Mouse (Mus musculus) forebrain, embryonic 16.5 days (tissue): Measurements from ENCODE around the gene Magix. TPM values are rescaled to one million over a fixed set of nuclear protein-coding genes. Genes with fewer than 3 reads are reported as not detected.
A peak's percentile ranks its signal among the peaks of the same experiment; 100 is the strongest.

Experiments used
- ATAC-seq: fragments of 200-750 bp; cut with Nextera tagmentation; 2 replicates; pipeline ENCODE4 v1.8.0; 2017; ENCODE audit warnings: mild to moderate bottlenecking, moderate library complexity
- H3K27ac ChIP-seq: fragments of 300-500 bp; sonication (generic); 2 replicates; pipeline ENCODE4 v1.5.1; 2014; ENCODE audit warnings: low read length, control low read depth
- H3K27me3 ChIP-seq: fragments of 300-500 bp; sonication (generic); replicated peaks from 2 replicates; pipeline ENCODE4 v1.6.1; 2014; ENCODE audit warnings: low read length; ENCODE audit not compliant: control insufficient read depth, insufficient read depth
- H3K36me3 ChIP-seq: fragments of 300-500 bp; sonication (generic); 2 replicates; pipeline ENCODE4 v1.6.1; 2014; ENCODE audit not compliant: control insufficient read depth, insufficient read depth
- H3K4me1 ChIP-seq: fragments of 300-500 bp; sonication (generic); replicated peaks from 2 replicates; pipeline ENCODE4 v1.6.1; 2014; ENCODE audit warnings: low read length; ENCODE audit not compliant: control insufficient read depth, insufficient read depth
- H3K4me2 ChIP-seq: fragments of 300-500 bp; sonication (generic); 2 replicates; pipeline ENCODE4 v1.6.1; 2014; ENCODE audit warnings: mild to moderate bottlenecking, low read length, control low read depth
- H3K4me3 ChIP-seq: fragments of 300-500 bp; sonication (generic); replicated peaks from 2 replicates; pipeline ENCODE4 v1.5.1; 2014; ENCODE audit warnings: mild to moderate bottlenecking, low read length, control low read depth
- H3K9ac ChIP-seq: fragments of 300-500 bp; sonication (generic); replicated peaks from 2 replicates; pipeline ENCODE4 v1.6.1; 2014; ENCODE audit warnings: low read depth, low read length, control low read depth
- H3K9me3 ChIP-seq: fragments of 300-500 bp; sonication (generic); 2 replicates; pipeline ENCODE4 v1.6.1; 2016; ENCODE audit warnings: low read length; ENCODE audit not compliant: control insufficient read depth
- WGBS: fragments of 180-500 bp; shearing (Covaris S2); extraction: QIAGEN DNeasy Blood & Tissue Kit; methylation state at CpG from one replicate; pipeline ENCODE4 v1.1.7; 2014; 5-methylcytosine and 5-hydroxymethylcytosine counted together
- polyA plus RNA-seq: library from polyadenylated mRNA; unstranded; fragments of >200 nt; fragmentation: Nextera tagmentation; extraction: Ambion mirVana; gene quantifications from 2 replicates; pipeline ENCODE4 v1.2.1, GENCODE M21; 2015

Gene Magix
- polyA plus RNA-seq, result 0.19 and 0.61 TPM in 2 replicates

- WGBS, result 61% methylated on average over 14 of the region's 14 CpGs
- no peak for ATAC-seq
- H3K27ac ChIP-seq, result no peak within 1 kb of the TSS
- no peaks in the 10 kb centered on the region for H3K36me3 ChIP-seq
- H3K4me2 ChIP-seq, result peak within 1 kb of the TSS; percentile 51
- H3K4me1 ChIP-seq, result no peaks in the 10 kb centered on the region
- H3K9ac ChIP-seq, result no peak within 1 kb of the TSS; the same call in 1 of the 2 replicates
- H3K27me3 ChIP-seq, result no peaks in the 10 kb centered on the region
- no peaks in the 10 kb centered on the region for H3K9me3 ChIP-seq
- peak within 1 kb of the TSS; percentile 24; the same call in 1 of the 2 replicates for H3K4me3 ChIP-seq
Measured at GRCm38 (mm10) chrX:7680864-7681263, at the start of gene Magix. Magix (minus strand) TSS chrX:7681251.

- Histone ChIP-seq H3K4me1 (peaks cover 10% of the 10 kb centered on the region), H3K9me3 (no peaks in the 10 kb centered on the region), H3K4me3 (peak overlapping the region; percentile 53), H3K27ac (no peak overlapping the region), H3K4me2 (peak overlapping the region; percentile 69), H3K9ac (peak overlapping the region; percentile 55), H3K36me3 (no peaks in the 10 kb centered on the region), H3K27me3 (no peaks in the 10 kb centered on the region)
- whole genome bisulfite sequencing, result 37% methylated on average over 4 of the region's 4 CpGs
- ATAC-seq, result no peak; the same call in 1 of the 2 replicates
Measured at GRCm38 (mm10) chrX:7728922-7729265, 47.8 kb upstream of the Magix start.

- no peaks in the 10 kb centered on the region for H3K9me3 ChIP-seq
Measured at GRCm38 (mm10) chrX:7728215-7728921, 47.3 kb upstream of the Magix start, which contains the start of gene Praf2. Praf2 (plus strand) TSS chrX:7728439.

GRCm38 (mm10) chrX:7727176-7727575, 46.1 kb upstream of the Magix start:
- H3K27ac ChIP-seq, result no peak overlapping the region
- H3K9ac ChIP-seq, result no peak overlapping the region
- no peak for ATAC-seq
- no peaks in the 10 kb centered on the region for H3K36me3 ChIP-seq
- WGBS, result 94% methylated on average over 13 of the region's 13 CpGs
- H3K9me3 ChIP-seq, result no peaks in the 10 kb centered on the region
- no peak overlapping the region for H3K4me3 ChIP-seq
- peaks cover 16% of the 10 kb centered on the region for H3K4me1 ChIP-seq
- H3K27me3 ChIP-seq, result no peaks in the 10 kb centered on the region
- H3K4me2 ChIP-seq, result no peak overlapping the region

More at GRCm38 (mm10) chrX:7728215-7728921, 47.3 kb upstream of the Magix start, which contains the start of gene Praf2:
- peak; percentile 96 for ATAC-seq
- WGBS, result 19% methylated on average over 42 of the region's 42 CpGs
- Histone ChIP-seq H3K4me2 (peak within 1 kb of the TSS; percentile 69), H3K27ac (peak within 1 kb of the TSS; percentile 27; the same call in 1 of the 2 replicates), H3K27me3 (no peaks in the 10 kb centered on the region), H3K4me1 (peaks cover 10% of the 10 kb centered on the region), H3K36me3 (no peaks in the 10 kb centered on the region), H3K4me3 (peak within 1 kb of the TSS; percentile 53), H3K9ac (peak within 1 kb of the TSS; percentile 55)

GRCm38 (mm10) chrX:7725841-7726240, 44.8 kb upstream of the Magix start:
- 88% methylated on average over 12 of the region's 12 CpGs for WGBS
- Histone ChIP-seq H3K27me3 (no peaks in the 10 kb centered on the region), H3K4me3 (no peak overlapping the region), H3K4me2 (no peak overlapping the region), H3K4me1 (peaks cover 16% of the 10 kb centered on the region), H3K36me3 (no peaks in the 10 kb centered on the region), H3K9ac (no peak overlapping the region), H3K9me3 (no peaks in the 10 kb centered on the region), H3K27ac (no peak overlapping the region)
- ATAC-seq, result no peak

DNA sequence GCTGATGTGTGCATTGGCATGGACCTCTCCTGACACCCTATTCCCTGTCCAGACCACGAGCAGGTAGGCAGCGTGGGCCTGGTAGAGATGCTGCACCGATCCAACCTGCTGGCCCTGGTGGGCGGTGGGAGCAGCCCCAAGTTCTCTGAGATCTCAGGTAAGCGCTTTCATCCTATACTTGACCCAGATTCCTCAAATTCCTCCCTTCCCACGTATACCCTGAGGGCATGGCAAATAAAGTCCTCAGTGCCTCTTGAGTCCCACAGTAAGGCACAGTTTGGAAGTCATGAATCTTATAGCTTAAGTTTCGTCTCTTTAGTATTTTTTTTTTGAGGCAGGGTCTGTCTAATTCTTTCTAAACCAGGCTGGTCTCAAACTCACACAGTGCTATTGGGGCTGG, 43.1 kb upstream of the Magix start:
- no peak overlapping the region for H3K27ac ChIP-seq
- peaks cover 14% of the 10 kb centered on the region for H3K4me1 ChIP-seq
- H3K27me3 ChIP-seq, result no peaks in the 10 kb centered on the region
- ATAC-seq, result no peak
- no peak overlapping the region for H3K4me3 ChIP-seq
- H3K4me2 ChIP-seq, result no peak overlapping the region
- H3K9ac ChIP-seq, result no peak overlapping the region
- WGBS, result 84% methylated on average over 7 of the region's 7 CpGs
- H3K36me3 ChIP-seq, result no peaks in the 10 kb centered on the region
- no peaks in the 10 kb centered on the region for H3K9me3 ChIP-seq

GRCm38 (mm10) chrX:7722691-7723090, 41.6 kb upstream of the Magix start:
- WGBS, result 27% methylated on average over 4 of the region's 4 CpGs
- Histone ChIP-seq H3K27ac (no peak overlapping the region), H3K4me2 (peak overlapping the region; percentile 77), H3K9me3 (no peaks in the 10 kb centered on the region), H3K27me3 (no peaks in the 10 kb centered on the region), H3K36me3 (no peaks in the 10 kb centered on the region), H3K4me1 (peaks cover 6% of the 10 kb centered on the region), H3K4me3 (peak overlapping the region; percentile 63), H3K9ac (peak overlapping the region; percentile 66; the same call in 1 of the 2 replicates)
- no peak for ATAC-seq

DNA sequence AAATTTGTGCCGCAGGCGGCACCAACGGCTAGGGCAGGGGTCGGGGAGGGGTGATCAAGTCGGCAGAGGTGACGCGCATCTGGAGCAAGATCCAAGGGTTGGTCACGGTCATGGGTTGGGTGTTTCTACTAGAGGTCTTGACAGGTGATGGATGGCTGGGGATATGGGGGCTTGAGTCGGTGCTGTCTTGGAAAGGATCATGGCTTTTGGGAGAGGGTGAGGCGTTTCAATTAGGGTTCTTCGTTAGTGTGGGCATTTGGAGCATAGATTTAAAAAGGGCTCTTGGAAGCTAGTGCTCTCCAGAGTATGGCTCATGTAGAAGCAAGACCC, 41.2 kb upstream of the Magix start:
- no peaks in the 10 kb centered on the region for H3K9me3 ChIP-seq
- no peaks in the 10 kb centered on the region for H3K27me3 ChIP-seq
- ATAC-seq, result peak; percentile 47; the same call in 1 of the 2 replicates
- H3K4me1 ChIP-seq, result peaks cover 6% of the 10 kb centered on the region
- H3K27ac ChIP-seq, result peak overlapping the region; percentile 94
- no peaks in the 10 kb centered on the region for H3K36me3 ChIP-seq
- peak overlapping the region; percentile 77 for H3K4me2 ChIP-seq
- H3K4me3 ChIP-seq, result peak overlapping the region; percentile 63
- peak overlapping the region; percentile 66 for H3K9ac ChIP-seq
- WGBS, result 18% methylated on average over 11 of the region's 11 CpGs

- no peaks in the 10 kb centered on the region for H3K9me3 ChIP-seq
- no peaks in the 10 kb centered on the region for H3K27me3 ChIP-seq
- peak within 1 kb of the TSS; percentile 63 for H3K4me3 ChIP-seq
- peak; percentile 93 for ATAC-seq
- no peaks in the 10 kb centered on the region for H3K36me3 ChIP-seq
- H3K4me1 ChIP-seq, result peaks cover 6% of the 10 kb centered on the region
- H3K4me2 ChIP-seq, result peak within 1 kb of the TSS; percentile 77
- H3K9ac ChIP-seq, result peak within 1 kb of the TSS; percentile 66
- peak within 1 kb of the TSS; percentile 94 for H3K27ac ChIP-seq
- 24% methylated on average over 22 of the region's 22 CpGs for WGBS
Measured at GRCm38 (mm10) chrX:7721514-7722281, 40.6 kb upstream of the Magix start, which contains the start of gene Gm45208. Gm45208 (plus strand) TSS chrX:7722245.
